Comparison of ENCODE assay signal across 20 mouse cellular contexts in genomic region chr9:27185820-27186219, GRCm38 (mm10). TPM values are rescaled to one million over a fixed set of nuclear protein-coding genes. Genes with fewer than 3 reads are reported as not detected.
DNase-seq lines count a peak whose midpoint lies in the region; ATAC-seq and TF ChIP-seq lines count a peak whose summit lies in the region.
"Had no signal": no experiment of that assay in that cellular context is flagged by ENCODE, and none has a peak within 500 bp of the region (broad histone marks: within the 10 kb centered on the region; RNA-seq: fewer than 3 reads in every experiment).

No protein-coding gene starts in this region.

- no peak for ATAC-seq in midbrain, embryonic 11.5 days (ENCODE audit: low FRiP score)
- ATAC-seq in midbrain, postnatal 0 days (ENCODE audit: low FRiP score): no peak
- peak; percentile 36; the same call in 1 of the 2 replicates for ATAC-seq in hindbrain, embryonic 12.5 days (ENCODE audit: low FRiP score)
- peak; percentile 66 for ATAC-seq in neural tube, embryonic 13.5 days (ENCODE audit: low read depth)
- ATAC-seq: forebrain, embryonic 15.5 days; inflammation-experienced regulatory T-cells, adult 6 months had no signal

- no peak overlapping the region for H3K4me3 ChIP-seq in midbrain, embryonic 11.5 days (ENCODE audit: low read depth, low read length)
- H3K4me3 ChIP-seq in midbrain, postnatal 0 days (ENCODE audit: low read depth, low read length): no peak overlapping the region
- no peak overlapping the region for H3K4me3 ChIP-seq in hindbrain, embryonic 12.5 days
- H3K4me3 ChIP-seq in neural tube, embryonic 13.5 days: no peak overlapping the region
- H3K4me3 ChIP-seq: forebrain, embryonic 15.5 days; heart, embryonic 12.5 days; limb, embryonic 10.5 days; megakaryocyte, embryonic 14.5 days had no signal

- H3K9ac ChIP-seq in midbrain, embryonic 11.5 days (ENCODE audit: low read length): no peak overlapping the region
- no peak overlapping the region for H3K9ac ChIP-seq in midbrain, postnatal 0 days (replicated peaks; ENCODE audit: low read length, poor library complexity, severe bottlenecking)
- no peak overlapping the region for H3K9ac ChIP-seq in hindbrain, embryonic 12.5 days
- H3K9ac ChIP-seq in neural tube, embryonic 13.5 days: peak overlapping the region; percentile 18; the same call in 1 of the 2 replicates
- H3K9ac ChIP-seq: forebrain, embryonic 15.5 days; heart, embryonic 12.5 days had no signal

- H3K27ac ChIP-seq in midbrain, embryonic 11.5 days (ENCODE audit: low read depth, low read length): no peak overlapping the region
- H3K27ac ChIP-seq in midbrain, postnatal 0 days (ENCODE audit: low read depth, low read length): no peak overlapping the region
- H3K27ac ChIP-seq in hindbrain, embryonic 12.5 days: peak overlapping the region; percentile 48; the same call in 1 of the 2 replicates
- peak overlapping the region; percentile 67 for H3K27ac ChIP-seq in neural tube, embryonic 13.5 days (replicated peaks)
- H3K27ac ChIP-seq: forebrain, embryonic 15.5 days; limb, embryonic 10.5 days had no signal

- H3K4me1 ChIP-seq in midbrain, embryonic 11.5 days (ENCODE audit: control insufficient read depth, insufficient read depth, low read length): no peaks in the 10 kb centered on the region
- no peaks in the 10 kb centered on the region; the same call in 1 of the 2 replicates for H3K4me1 ChIP-seq in midbrain, postnatal 0 days (ENCODE audit: insufficient read depth, low read length)
- H3K4me1 ChIP-seq in hindbrain, embryonic 12.5 days: peaks cover 21% of the 10 kb centered on the region
- H3K4me1 ChIP-seq in neural tube, embryonic 13.5 days (replicated peaks): peaks cover 24% of the 10 kb centered on the region
- H3K4me1 ChIP-seq: megakaryocyte, embryonic 14.5 days had no signal

- no peaks in the 10 kb centered on the region for H3K36me3 ChIP-seq in midbrain, embryonic 11.5 days (ENCODE audit: control insufficient read depth, insufficient read depth, low read length)
- no peaks in the 10 kb centered on the region for H3K36me3 ChIP-seq in midbrain, postnatal 0 days (ENCODE audit: insufficient read depth, low read length)
- no peaks in the 10 kb centered on the region for H3K36me3 ChIP-seq in hindbrain, embryonic 12.5 days
- H3K36me3 ChIP-seq in neural tube, embryonic 13.5 days: no peaks in the 10 kb centered on the region
- H3K36me3 ChIP-seq: forebrain, embryonic 15.5 days; heart, embryonic 12.5 days; limb, embryonic 10.5 days had no signal

- peak; percentile 62 for DNase-seq in midbrain, embryonic 11.5 days (ENCODE audit: low spot score, missing footprints)
- no peak for DNase-seq in midbrain, postnatal 0 days (ENCODE audit: low spot score)
- peak; percentile 41 for DNase-seq in embryo, embryonic 10.5 days (ENCODE audit: low spot score)
- no peak for DNase-seq in adrenal gland, postnatal 4 days (ENCODE audit: low spot score in 2 of 2)
- DNase-seq in thymus, postnatal 4 days: no peak
- DNase-seq: adrenal gland, postnatal 14 days; cerebellum, adult 11 months; cerebellum, postnatal 14 days; heart, postnatal 14 days; kidney, postnatal 4 days; lung, adult 18-20 months; right cerebral cortex, adult 18-20 months; thymus, postnatal 14 days had no signal

- H3K9me3 ChIP-seq in midbrain, embryonic 11.5 days (ENCODE audit: control insufficient read depth, low read length): no peaks in the 10 kb centered on the region
- H3K9me3 ChIP-seq in midbrain, postnatal 0 days (ENCODE audit: low read length): no peaks in the 10 kb centered on the region
- no peaks in the 10 kb centered on the region for H3K9me3 ChIP-seq in hindbrain, embryonic 12.5 days (replicated peaks)
- no peaks in the 10 kb centered on the region for H3K9me3 ChIP-seq in neural tube, embryonic 13.5 days
- H3K9me3 ChIP-seq: forebrain, embryonic 15.5 days; heart, embryonic 12.5 days; limb, embryonic 10.5 days; megakaryocyte, embryonic 14.5 days had no signal

- H3K27me3 ChIP-seq in midbrain, embryonic 11.5 days (ENCODE audit: control insufficient read depth, insufficient read depth, low read length): no peaks in the 10 kb centered on the region
- no peaks in the 10 kb centered on the region for H3K27me3 ChIP-seq in midbrain, postnatal 0 days (ENCODE audit: insufficient read depth, low read length)
- no peaks in the 10 kb centered on the region for H3K27me3 ChIP-seq in hindbrain, embryonic 12.5 days
- H3K27me3 ChIP-seq in neural tube, embryonic 13.5 days: no peaks in the 10 kb centered on the region
- H3K27me3 ChIP-seq: forebrain, embryonic 15.5 days; heart, embryonic 12.5 days had no signal

- no peak overlapping the region for H3K4me2 ChIP-seq in midbrain, embryonic 11.5 days
- H3K4me2 ChIP-seq in midbrain, postnatal 0 days (ENCODE audit: low read depth, low read length, poor library complexity, severe bottlenecking): no peak overlapping the region
- no peak overlapping the region for H3K4me2 ChIP-seq in hindbrain, embryonic 12.5 days (replicated peaks)
- no peak overlapping the region for H3K4me2 ChIP-seq in neural tube, embryonic 13.5 days
- H3K4me2 ChIP-seq: forebrain, embryonic 15.5 days; heart, embryonic 12.5 days had no signal

- no peak for TF ChIP-seq CTCF in midbrain, postnatal 0 days (IDR thresholded peaks at IDR 0.05)

RNA-seq across cellular contexts. Expression of gene Jam3, which starts 30.6 kb away (rescaled TPM):
- 170 and 171 TPM in 2 replicates for polyA plus RNA-seq in midbrain, embryonic 11.5 days (2014; fragmentation: Nextera tagmentation; extraction: Ambion mirVana)
- 20.6 and 37.3 TPM in 2 replicates for total RNA-seq in midbrain, postnatal 0 days (2014; rRNA removed)
- polyA plus RNA-seq in midbrain, postnatal 0 days (2015; fragmentation: Nextera tagmentation; extraction: Ambion mirVana): 28.8 and 29.2 TPM in 2 replicates
- 131 and 133 TPM in 2 replicates for polyA plus RNA-seq in hindbrain, embryonic 12.5 days (2016; fragmentation: Nextera tagmentation; extraction: Ambion mirVana)
- 68.9 and 80.3 TPM in 2 replicates for polyA plus RNA-seq in neural tube, embryonic 13.5 days (2015; fragmentation: Nextera tagmentation; extraction: Ambion mirVana)
- total RNA-seq in adrenal gland, postnatal 4 days (2021): 10 to 100 TPM; 42.3 to 42.7 TPM

Comparison
In these comparisons a context has a peak if more than half of its experiments do, and no peak if none do; other contexts are left out.
1. DNase-seq: peak in midbrain, embryonic 11.5 days (single experiment) and embryo, embryonic 10.5 days (single experiment); none in midbrain, postnatal 0 days (single experiment), adrenal gland, postnatal 4 days (0 of 2) and thymus, postnatal 4 days (single experiment).
2. ATAC-seq: peak in hindbrain, embryonic 12.5 days (single experiment) and neural tube, embryonic 13.5 days (single experiment); none in midbrain, embryonic 11.5 days (single experiment) and midbrain, postnatal 0 days (single experiment).
3. H3K27ac ChIP-seq: peak in hindbrain, embryonic 12.5 days (single experiment) and neural tube, embryonic 13.5 days (single experiment); none in midbrain, embryonic 11.5 days (single experiment) and midbrain, postnatal 0 days (single experiment).